Mouse (Mus musculus): ENCODE data around the gene Styx.

- no peak for TF ChIP-seq CTCF (conservative IDR thresholded peaks at IDR 0.05; ENCODE audit: low read length)
- no peak for TF ChIP-seq NANOG (IDR thresholded peaks at IDR 0.05; ENCODE audit: borderline replicate concordance, low read length)
These were observed 101.3 kb downstream of the Styx start for GRCm38 (mm10) chr14:45452148-45452547.

Measured in E14TG2a.4 (cell line).